Mouse (Mus musculus) limb, embryonic 14.5 days (tissue): ENCODE measurements around the gene Nxpe5. TPM values are rescaled to one million over a fixed set of nuclear protein-coding genes. Genes with fewer than 3 reads are reported as not detected.

Source experiments
- ATAC-seq: fragments of 200-750 bp; cut with Nextera tagmentation; 2 replicates; pipeline ENCODE4 v1.8.0; 2017; ENCODE audit warnings: low read depth, moderate number of reproducible peaks, moderate TSS enrichment; ENCODE audit not compliant: low FRiP score
- DNase-seq: peaks from one replicate; pipeline ENCODE4 v3.0.0-alpha.2; 2015; ENCODE audit warnings: low spot score
- H3K27ac ChIP-seq: fragments of 300-500 bp; sonication (generic); replicated peaks from 2 replicates; pipeline ENCODE4 v1.5.1; 2014; ENCODE audit warnings: low read depth, mild to moderate bottlenecking, low read length, moderate library complexity, mixed read lengths
- H3K27me3 ChIP-seq: fragments of 300-500 bp; sonication (generic); 2 replicates; pipeline ENCODE4 v1.6.1; 2014; ENCODE audit warnings: low read length, mixed read lengths; ENCODE audit not compliant: control insufficient read depth, insufficient read depth
- H3K36me3 ChIP-seq: fragments of 300-500 bp; sonication (generic); 2 replicates; pipeline ENCODE4 v1.6.1; 2014; ENCODE audit warnings: mild to moderate bottlenecking, low read length, moderate library complexity, mixed read lengths; ENCODE audit not compliant: control insufficient read depth, insufficient read depth
- H3K4me1 ChIP-seq: fragments of 300-500 bp; sonication (generic); 2 replicates; pipeline ENCODE4 v1.6.1; 2014; ENCODE audit warnings: antibody characterized with exemption, low read length, mixed read lengths; ENCODE audit not compliant: control insufficient read depth, insufficient read depth
- H3K4me2 ChIP-seq: fragments of 300-500 bp; sonication (generic); replicated peaks from 2 replicates; pipeline ENCODE4 v1.6.1; 2014; ENCODE audit warnings: low read depth, mild to moderate bottlenecking, low read length, moderate library complexity; ENCODE audit not compliant: severe bottlenecking
- H3K4me3 ChIP-seq: fragments of 300-500 bp; sonication (generic); replicated peaks from 2 replicates; pipeline ENCODE4 v1.5.1; 2014; ENCODE audit warnings: low read length
- H3K9ac ChIP-seq: fragments of 300-500 bp; sonication (generic); 2 replicates; pipeline ENCODE4 v1.6.1; 2014; ENCODE audit warnings: mild to moderate bottlenecking, low read depth, low read length, moderate library complexity; ENCODE audit not compliant: severe bottlenecking
- H3K9me3 ChIP-seq: fragments of 300-500 bp; sonication (generic); 2 replicates; pipeline ENCODE4 v1.6.1; 2016; ENCODE audit warnings: low read length; ENCODE audit not compliant: control insufficient read depth
- POLR2A ChIP-seq: fragments of 200-500 bp; IDR thresholded peaks from 2 replicates; pipeline ENCODE4 v1.8.0; 2012; ENCODE audit warnings: inconsistent platforms, mild to moderate bottlenecking, moderate library complexity, borderline replicate concordance; ENCODE audit not compliant: insufficient read depth, insufficient read length; ENCODE audit errors: extremely low read depth
- WGBS: fragments of 180-500 bp; shearing (Covaris S2); extraction: QIAGEN DNeasy Blood & Tissue Kit; methylation state at CpG from one replicate; pipeline ENCODE4 v1.1.7; 2014; 5-methylcytosine and 5-hydroxymethylcytosine counted together
- polyA plus RNA-seq, 2 experiments: library from polyadenylated mRNA; depleted of rRNA in 1 of 2; stranded (reverse) in 1 of 2; unstranded in 1 of 2; fragments of >200 nt; fragmentation: Nextera tagmentation in 1 of 2; extraction: Ambion mirVana in 1 of 2; gene quantifications; 2 replicates each; pipeline versions ENCODE4 v1.2.1 to v1.2.3; 2012 to 2014

The Nxpe5 gene
- polyA plus RNA-seq, 2 experiments = not detected

DNA sequence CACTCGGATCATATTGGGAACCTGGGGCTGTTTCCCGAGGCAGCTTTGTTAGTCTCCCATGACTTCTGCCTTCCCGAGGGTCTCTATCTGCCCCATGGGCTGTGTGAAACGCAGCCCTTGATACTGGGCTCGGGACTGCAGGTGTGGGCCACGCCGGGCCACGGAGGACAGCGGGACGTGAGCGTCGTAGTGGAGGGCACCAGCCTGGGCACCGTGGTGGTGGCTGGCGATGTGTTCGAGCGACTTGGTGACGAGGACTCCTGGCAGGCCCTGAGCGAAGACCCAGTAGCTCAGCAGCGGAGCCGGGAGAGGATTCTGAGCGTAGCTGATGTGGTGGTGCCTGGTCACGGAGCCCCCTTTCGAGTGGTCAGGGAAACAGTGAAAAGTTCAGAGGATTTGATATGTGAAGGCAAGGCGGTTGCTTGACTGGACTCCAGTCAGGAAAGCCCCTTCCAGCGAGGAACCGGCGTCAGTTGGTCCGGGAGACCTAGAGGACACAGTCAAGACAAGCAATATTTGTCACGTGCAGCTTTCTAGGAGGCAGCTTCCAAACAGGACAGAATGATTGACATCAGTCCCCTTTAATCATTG lies 30.8 kb upstream of the Nxpe5 start:
- Histone ChIP-seq H3K27ac (peak overlapping the region; percentile 85), H3K4me1 (peaks cover 11% of the 10 kb centered on the region; the same call in 1 of the 2 replicates), H3K9me3 (no peaks in the 10 kb centered on the region), H3K27me3 (no peaks in the 10 kb centered on the region), H3K4me3 (peak overlapping the region; percentile 74), H3K4me2 (peak overlapping the region; percentile 92), H3K9ac (peak overlapping the region; percentile 91), H3K36me3 (peaks cover 27% of the 10 kb centered on the region)
- WGBS = 2% methylated on average over 27 of the region's 29 CpGs
- DNase-seq = no peak
- TF ChIP-seq POLR2A = no peak
- ATAC-seq = peak; percentile 53

DNA sequence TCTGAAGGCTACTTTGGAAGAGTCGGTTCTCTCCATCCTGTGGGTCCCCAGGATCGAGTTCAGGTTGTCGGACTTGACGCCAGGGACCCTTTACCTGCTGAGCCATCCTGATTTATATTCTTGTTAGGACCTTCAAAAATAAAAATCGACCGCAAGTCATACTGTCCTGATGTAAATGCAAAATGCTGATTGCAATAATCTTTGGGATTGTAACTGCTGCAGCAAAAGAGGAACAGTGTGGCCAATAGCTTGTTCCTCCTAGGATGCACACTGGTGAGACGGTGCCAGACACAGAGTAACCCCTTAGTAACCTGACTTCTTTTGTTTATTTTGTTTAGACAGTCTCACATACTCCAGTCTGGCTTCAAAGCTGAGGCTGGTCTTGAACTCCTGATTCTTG lies 30.2 kb upstream of the Nxpe5 start:
- H3K36me3 ChIP-seq = peaks cover 27% of the 10 kb centered on the region
- H3K27ac ChIP-seq = no peak overlapping the region
- peak overlapping the region; percentile 74 for H3K4me3 ChIP-seq
- ATAC-seq (no peak), DNase-seq (no peak)
- TF ChIP-seq POLR2A = no peak
- WGBS = 76% methylated on average over 7 of the region's 7 CpGs
- H3K9ac ChIP-seq = peak overlapping the region; percentile 91; the same call in 1 of the 2 replicates
- H3K27me3 ChIP-seq = no peaks in the 10 kb centered on the region
- H3K9me3 ChIP-seq = no peaks in the 10 kb centered on the region
- peaks cover 11% of the 10 kb centered on the region; the same call in 1 of the 2 replicates for H3K4me1 ChIP-seq
- H3K4me2 ChIP-seq = peak overlapping the region; percentile 92

DNA sequence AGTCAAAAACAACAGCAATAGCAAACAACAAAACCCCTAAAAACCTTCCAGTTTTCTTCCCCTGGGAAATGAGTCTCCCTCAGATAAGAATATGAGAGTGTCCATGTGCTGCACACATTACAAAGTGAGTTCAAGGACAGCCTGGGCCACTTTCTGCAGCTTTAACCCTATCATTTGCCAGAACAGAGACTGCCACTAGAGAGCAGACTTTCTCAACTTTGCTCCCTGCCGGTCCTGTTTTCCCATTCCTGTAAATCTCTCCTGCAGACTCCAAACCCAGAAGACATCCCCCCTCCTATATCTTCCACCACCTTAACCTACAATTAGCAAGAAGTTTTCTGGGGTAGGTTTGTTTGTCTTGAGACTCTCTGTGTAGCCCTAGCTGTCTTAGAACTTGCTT lies 26.1 kb upstream of the Nxpe5 start:
- peaks cover 5% of the 10 kb centered on the region; the same call in 1 of the 2 replicates for H3K9me3 ChIP-seq
- no peak overlapping the region for H3K9ac ChIP-seq
- no peak overlapping the region for H3K27ac ChIP-seq
- H3K4me3 ChIP-seq = no peak overlapping the region
- no peaks in the 10 kb centered on the region for H3K36me3 ChIP-seq
- no peak for ATAC-seq
- 13% methylated on average over 1 of the region's 1 CpGs for WGBS
- H3K27me3 ChIP-seq = no peaks in the 10 kb centered on the region
- TF ChIP-seq POLR2A = no peak
- peaks cover 8% of the 10 kb centered on the region; the same call in 1 of the 2 replicates for H3K4me1 ChIP-seq
- DNase-seq = no peak
- no peak overlapping the region for H3K4me2 ChIP-seq

DNA sequence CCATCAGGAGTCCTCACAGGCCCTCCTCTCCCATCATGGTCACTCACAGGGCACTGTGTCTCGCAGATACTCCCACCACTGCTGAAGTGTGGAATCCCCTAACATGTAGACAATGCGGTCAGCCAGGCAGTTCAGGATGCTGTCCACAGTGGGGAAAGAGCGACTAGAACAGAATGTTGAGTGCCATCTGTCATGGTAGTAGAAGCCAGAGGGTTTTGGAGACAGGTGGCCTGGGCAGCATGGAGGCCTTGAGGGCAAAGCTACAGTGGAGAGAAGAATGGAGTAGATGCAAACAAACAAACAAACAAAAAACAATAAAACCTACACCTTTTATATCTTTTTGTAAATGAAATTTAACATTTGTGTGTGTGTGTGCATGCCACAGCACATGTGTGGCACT lies 23.6 kb upstream of the Nxpe5 start:
- H3K4me2 ChIP-seq = no peak overlapping the region
- WGBS = 78% methylated on average over 3 of the region's 3 CpGs
- no peaks in the 10 kb centered on the region for H3K27me3 ChIP-seq
- H3K4me3 ChIP-seq = no peak overlapping the region
- peaks cover 7% of the 10 kb centered on the region; the same call in 1 of the 2 replicates for H3K9me3 ChIP-seq
- ATAC-seq = no peak
- DNase-seq = no peak
- H3K36me3 ChIP-seq = no peaks in the 10 kb centered on the region
- H3K4me1 ChIP-seq = no peaks in the 10 kb centered on the region
- H3K27ac ChIP-seq = no peak overlapping the region
- no peak overlapping the region for H3K9ac ChIP-seq
- no peak for TF ChIP-seq POLR2A

DNA sequence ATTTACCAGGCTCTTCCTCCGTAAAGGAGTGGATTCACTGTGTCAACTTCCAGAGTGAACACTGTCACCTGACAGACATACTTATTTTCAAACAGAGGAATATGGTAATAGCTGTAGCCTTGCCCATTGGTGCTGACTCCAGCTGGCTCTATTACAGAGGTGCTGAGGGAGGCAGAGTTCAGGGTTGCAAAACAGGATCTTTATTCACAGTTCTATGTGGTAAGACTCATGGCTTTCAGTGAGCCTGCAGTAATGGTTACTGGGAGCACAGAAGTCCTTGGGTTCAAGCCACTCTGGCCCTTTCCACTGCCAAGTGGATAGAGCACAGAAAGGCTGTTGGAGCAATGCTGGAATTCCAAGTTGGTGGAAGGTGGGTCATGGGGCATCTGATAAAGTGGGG lies 18.4 kb upstream of the Nxpe5 start:
- Histone ChIP-seq H3K4me2 (no peak overlapping the region), H3K9ac (no peak overlapping the region), H3K9me3 (peaks cover 7% of the 10 kb centered on the region; the same call in 1 of the 2 replicates), H3K4me1 (no peaks in the 10 kb centered on the region), H3K36me3 (no peaks in the 10 kb centered on the region), H3K27ac (no peak overlapping the region), H3K27me3 (no peaks in the 10 kb centered on the region), H3K4me3 (no peak overlapping the region)
- ATAC-seq = no peak
- TF ChIP-seq POLR2A = no peak
- WGBS = 84% methylated on average over 1 of the region's 1 CpGs
- no peak for DNase-seq
